Mouse (Mus musculus): ENCODE results near the gene Gdf15. TPM values are rescaled to one million over a fixed set of nuclear protein-coding genes. Genes with fewer than 3 reads are reported as not detected.
A peak's percentile ranks its signal among the peaks of the same experiment; 100 is the strongest.

Gene Gdf15
- not detected in 2 replicates for total RNA-seq (2014; fragmentation: Nextera tagmentation)
- 0.67 TPM in 1 of 2 replicates, not detected in the other for total RNA-seq (2017)

DNA sequence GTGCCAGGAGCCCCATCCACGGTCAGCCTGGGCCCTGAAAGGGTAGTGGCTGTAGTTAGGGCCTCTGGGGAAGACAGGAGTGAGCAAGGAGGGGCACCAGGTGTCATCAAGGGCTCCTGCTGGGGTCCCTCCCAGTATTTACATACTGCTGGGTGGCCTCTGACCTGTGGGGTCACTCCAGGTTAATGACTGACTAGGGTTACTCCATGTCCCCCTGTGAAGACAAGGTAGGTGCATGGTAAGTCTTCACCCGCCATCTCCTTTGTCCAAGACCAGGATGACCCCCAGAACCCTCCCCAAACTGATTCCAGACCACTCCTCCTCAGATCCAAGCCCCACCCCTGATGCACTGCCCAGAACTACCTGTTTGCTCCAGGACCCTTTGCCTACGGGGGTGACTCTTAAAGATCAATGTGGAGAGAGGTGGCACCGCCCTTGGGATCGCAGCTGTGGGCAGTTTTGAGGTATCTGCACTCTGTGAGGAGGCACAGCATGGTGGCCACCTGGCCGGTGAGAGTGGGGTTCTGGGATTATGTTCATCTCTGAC, at the start of gene Gdf15:
TSS of gene Gdf15 (minus strand) at position 111 of the 547 bp plus-strand sequence.
- ATAC-seq (replicated peaks; ENCODE audit: poor library complexity, severe bottlenecking): no peak

DNA sequence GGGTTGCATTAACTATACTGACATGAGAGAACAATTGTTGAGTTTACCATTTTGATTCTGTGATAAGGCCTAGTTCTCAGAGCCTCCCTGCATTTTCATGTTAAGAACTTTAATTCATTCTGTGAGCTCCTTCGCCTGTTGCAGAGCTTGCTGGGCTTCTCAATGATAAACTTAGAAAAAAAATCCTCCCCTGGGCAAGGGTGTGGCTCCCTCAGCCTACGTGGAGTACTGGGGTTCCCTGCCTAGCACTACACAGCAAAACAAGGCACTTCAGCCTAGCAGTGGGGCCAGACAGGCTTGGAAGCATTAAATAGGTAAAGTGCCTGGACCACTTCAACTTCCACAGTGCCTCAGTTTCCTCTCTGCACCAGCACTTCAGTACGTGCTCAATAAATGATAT, 49.2 kb upstream of the Gdf15 start:
- no peak for ATAC-seq (replicated peaks; ENCODE audit: poor library complexity, severe bottlenecking)

DNA sequence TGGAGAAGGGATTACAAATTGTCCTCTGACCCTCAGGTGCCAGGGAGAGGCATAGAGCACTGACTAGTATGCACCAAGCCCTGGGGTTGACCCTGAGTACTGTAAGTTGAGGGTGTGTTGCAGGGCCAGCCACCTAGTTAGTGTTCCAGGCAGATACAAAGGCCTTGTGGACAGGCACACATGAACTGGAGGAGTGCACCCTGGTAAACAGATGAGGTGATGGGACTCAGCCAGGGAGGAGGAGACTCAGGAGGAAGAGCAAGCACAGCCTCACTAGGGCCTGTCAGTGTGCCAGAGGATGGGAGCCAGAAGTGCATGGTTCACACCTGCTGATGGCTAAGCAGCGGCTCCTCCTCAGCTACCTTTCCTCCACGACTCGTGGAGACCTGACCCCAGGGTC, 47.8 kb upstream of the Gdf15 start:
- no peak for ATAC-seq (replicated peaks; ENCODE audit: poor library complexity, severe bottlenecking)

DNA sequence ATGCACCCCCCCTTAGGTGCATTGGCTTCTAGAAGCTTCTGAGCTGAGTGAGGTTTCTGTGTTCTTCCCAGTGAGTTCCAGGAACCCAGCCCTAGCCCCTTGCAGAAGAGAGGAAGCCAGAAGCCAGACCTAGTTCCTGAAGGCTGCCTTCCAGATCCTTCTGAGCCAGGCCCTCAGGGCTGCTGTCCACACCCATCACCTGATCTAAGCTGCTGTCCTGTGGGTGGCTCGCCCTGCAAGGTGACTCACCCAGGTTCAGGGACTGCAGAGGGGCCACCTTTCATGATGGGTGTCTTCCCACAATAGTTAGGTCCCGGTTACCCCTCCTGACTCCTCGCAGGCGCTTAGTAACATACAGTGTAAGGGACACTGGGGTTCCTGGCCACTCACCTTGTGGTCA, 47.1 kb upstream of the Gdf15 start:
- no peak for ATAC-seq (replicated peaks; ENCODE audit: poor library complexity, severe bottlenecking)

DNA sequence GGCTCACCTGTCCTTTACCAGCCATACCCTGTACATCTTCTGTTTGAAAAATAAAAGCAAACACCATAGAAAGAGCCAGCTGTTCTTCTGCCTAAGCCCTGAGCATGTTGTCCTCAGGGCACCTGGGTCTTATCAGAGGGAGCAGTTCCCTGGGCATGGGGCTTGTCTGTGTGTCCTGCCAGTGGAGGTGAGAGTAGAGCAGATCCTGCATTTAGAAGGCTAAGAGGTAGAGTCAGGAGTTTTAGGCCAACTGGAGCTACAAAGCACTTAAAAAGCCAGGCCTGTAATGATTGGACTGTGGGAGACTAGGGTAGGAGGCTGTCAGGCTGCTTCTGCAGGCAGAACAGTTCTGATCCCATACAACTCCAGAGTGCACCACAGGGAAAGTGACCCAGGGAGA, 46.4 kb upstream of the Gdf15 start:
- ATAC-seq (replicated peaks; ENCODE audit: poor library complexity, severe bottlenecking): no peak

DNA sequence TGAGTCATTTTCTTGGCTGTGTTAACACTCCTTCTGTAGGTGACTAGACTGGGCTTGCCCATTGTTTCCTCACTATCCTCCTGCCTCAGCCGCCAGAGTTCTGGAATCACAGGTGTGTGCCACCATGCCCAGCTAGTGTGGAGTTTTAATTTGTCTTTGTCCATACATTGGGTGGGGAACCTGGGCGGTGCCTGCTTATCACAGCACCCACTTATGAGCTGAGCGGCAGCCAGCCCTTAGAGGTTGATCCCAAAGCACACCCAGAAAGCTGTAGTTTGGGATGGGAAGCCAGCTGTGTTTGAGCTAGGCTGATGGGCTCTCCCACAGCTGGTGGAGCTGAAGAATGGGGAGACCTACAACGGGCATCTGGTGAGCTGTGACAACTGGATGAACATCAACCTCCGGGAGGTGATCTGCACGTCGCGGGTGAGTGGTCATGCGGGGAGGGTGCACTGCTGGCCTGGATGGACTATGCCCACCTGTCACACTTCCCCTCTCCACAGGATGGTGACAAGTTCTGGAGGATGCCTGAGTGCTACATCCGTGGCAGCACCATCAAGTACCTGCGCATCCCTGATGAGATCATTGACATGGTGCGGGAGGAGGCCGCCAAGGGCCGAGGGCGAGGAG, 45.3 kb upstream of the Gdf15 start:
- ATAC-seq (replicated peaks; ENCODE audit: poor library complexity, severe bottlenecking): no peak

DNA sequence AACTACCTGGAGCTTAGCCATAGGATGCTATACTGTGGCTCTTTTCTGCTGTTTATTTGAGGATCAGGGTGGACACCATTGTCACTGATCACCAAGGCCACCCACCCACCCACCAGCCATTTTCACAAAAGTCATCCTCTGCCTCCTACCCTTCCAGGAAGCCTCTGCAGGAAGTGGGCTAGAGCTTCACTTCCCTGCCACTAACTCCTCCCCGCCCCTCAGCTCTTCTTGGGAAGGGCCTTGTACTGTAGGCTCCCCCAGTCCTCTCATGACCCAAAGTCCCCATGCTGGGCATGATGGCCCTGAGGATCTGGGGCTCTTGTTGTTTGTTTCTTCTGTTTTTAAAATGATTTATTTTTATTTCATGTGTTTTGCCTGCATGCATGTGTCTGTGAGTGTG, 43.1 kb upstream of the Gdf15 start:
- peak; percentile 25 for ATAC-seq (replicated peaks; ENCODE audit: poor library complexity, severe bottlenecking)

DNA sequence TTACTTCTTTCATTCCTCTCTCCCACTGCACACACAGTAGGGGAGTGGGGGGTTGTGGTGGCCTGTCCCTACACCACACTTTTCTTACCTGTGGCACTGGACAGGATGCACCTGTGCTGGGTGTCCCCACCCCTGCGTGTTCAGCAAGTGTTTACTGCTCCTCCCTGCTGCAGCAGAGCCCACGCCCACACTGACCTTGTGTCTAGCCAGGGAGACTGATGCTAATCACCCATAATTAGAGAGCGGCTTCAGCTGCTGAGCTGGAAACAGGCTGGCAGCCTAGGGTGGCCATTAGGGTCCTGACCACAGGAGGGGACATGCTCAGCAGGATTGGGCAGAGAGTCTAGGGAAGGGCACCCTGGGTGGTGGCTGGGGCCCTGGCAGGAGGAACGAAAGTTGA, 42.5 kb upstream of the Gdf15 start:
- no peak for ATAC-seq (replicated peaks; ENCODE audit: poor library complexity, severe bottlenecking)

GRCm38 (mm10) chr8:70674109-70674508, 41.9 kb upstream of the Gdf15 start:
- ATAC-seq (replicated peaks; ENCODE audit: poor library complexity, severe bottlenecking): no peak

- peak; percentile 90 for ATAC-seq (replicated peaks; ENCODE audit: poor library complexity, severe bottlenecking)
Observed at GRCm38 (mm10) chr8:70673079-70673856, 41.0 kb upstream of the Gdf15 start, which contains the start of gene Lsm4. TSS of gene Lsm4 (plus strand) at chr8:70673248.

- no peak for ATAC-seq (replicated peaks; ENCODE audit: poor library complexity, severe bottlenecking)
Observed at GRCm38 (mm10) chr8:70672325-70673078, 40.2 kb upstream of the Gdf15 start.

GRCm38 (mm10) chr8:70671615-70672324, 39.5 kb upstream of the Gdf15 start:
- ATAC-seq (replicated peaks; ENCODE audit: poor library complexity, severe bottlenecking): no peak

DNA sequence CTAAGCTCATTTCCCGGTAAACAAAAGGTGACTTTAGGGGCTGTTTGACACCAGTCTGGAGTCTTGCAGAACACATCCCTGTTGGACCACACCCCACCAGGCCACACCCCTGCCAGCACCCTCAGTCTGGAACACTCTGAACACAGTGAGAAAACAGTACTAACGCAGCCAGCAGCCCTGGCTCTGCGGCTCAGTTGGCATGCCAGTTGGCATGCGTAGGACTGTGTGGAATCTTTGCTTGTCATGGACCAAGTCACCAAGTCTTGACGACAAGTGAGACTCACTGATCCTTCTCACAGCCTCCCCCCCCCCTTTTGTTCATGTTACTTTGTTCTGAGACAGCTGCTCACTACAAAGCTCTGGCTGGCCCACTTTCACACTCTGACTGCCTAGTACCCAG, 34.8 kb upstream of the Gdf15 start:
- no peak for ATAC-seq (replicated peaks; ENCODE audit: poor library complexity, severe bottlenecking)

- no peak for ATAC-seq (replicated peaks; ENCODE audit: poor library complexity, severe bottlenecking)
Observed at GRCm38 (mm10) chr8:70665599-70665998, 33.3 kb upstream of the Gdf15 start.

DNA sequence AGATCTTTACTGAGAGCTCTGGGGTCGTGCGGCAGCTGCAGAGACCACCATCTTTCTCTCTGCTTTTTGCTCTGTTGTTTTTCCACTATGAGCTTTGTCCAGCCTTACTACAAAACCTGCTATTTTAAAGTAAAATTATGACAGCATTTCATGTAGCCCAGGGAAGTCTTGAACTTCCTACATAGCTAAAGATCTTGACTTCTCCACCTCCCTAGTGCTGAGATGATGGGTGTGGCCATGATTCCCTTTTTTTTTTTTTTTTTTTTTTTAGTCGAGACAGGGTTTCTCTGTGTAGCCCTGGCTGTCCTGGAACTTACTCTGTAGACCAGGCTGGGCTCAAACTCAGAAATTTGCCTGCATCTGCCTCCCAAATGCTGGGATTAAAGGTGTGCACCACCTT, 32.4 kb upstream of the Gdf15 start:
- no peak for ATAC-seq (replicated peaks; ENCODE audit: poor library complexity, severe bottlenecking)

DNA sequence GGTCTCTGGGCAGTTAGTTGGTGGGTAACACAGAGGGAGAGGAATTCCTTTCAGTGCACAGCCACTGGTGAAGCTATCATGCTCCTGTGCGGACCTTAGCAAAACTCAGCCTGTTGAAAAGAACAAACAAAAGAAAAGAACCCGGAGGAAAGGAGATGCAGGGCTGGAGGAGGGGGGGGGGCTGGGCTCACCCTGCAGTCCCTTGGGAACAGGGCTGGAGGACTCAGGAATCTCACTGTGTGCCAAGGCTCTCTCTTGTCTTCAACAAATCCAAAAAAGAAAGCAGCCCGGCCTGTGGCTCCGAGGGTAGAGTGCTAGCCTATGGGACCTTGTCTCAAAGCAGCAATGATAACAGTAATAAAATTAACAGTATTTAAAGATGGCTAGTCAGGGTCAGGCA, 31.4 kb upstream of the Gdf15 start:
- ATAC-seq (replicated peaks; ENCODE audit: poor library complexity, severe bottlenecking): no peak

DNA sequence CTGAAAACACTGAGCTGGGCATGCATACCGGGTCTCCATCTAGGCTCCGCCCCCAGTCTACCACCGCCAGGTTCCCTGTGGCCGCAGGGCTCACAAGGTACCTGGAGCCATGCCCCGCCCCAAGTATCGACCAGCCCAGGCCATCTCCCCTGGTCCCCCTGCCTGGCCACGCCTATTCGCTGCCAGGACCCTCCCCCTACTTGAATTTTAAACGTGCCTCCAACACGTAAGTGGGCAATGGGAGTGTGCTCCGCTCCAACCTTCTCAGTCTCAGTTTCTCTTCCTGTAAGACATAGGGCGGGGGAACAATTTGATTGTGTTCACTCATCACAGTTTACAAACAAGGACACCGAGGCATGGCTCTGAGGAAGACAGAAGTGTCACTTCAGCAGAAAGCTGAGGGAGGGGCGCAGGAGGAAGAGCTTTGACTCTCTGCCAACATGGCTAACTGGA, 28.0 kb upstream of the Gdf15 start, which contains the start of gene Pgpep1:
TSS of gene Pgpep1 (minus strand) at position 116 of the 453 bp plus-strand sequence.
- peak; percentile 52 for ATAC-seq (replicated peaks; ENCODE audit: poor library complexity, severe bottlenecking)

DNA sequence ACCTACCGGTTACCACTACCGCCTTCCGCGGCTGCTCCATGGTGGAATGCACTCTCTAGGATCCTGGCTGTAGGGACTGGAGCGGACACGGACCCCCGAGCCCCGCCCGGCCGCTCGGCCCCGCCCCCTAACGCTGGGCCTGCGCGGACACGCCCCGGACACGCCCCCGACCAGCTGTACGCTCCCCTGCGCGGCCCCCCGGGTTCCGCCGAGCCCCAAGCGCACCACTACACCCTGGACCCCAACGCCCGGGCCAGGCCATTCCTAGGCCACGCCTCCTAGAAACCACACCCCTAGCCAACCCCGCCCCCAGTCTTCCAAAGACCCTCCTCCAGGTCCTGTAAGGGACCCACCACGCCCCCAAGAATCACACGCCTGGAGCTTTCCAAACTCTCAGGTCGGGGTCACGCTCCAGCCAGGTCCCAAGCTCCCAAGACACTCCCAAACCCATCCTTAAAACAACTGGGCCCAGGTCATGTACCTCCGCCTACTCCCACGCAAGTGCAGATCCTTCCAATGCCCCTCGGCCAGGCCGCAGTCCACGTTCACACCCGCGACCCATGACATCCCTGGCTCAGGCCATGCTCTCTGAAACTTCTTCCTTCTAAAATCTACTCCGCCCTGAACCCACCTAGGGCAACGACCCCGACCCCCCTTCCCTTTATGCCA, 27.5 kb upstream of the Gdf15 start:
- peak; percentile 90 for ATAC-seq (replicated peaks; ENCODE audit: poor library complexity, severe bottlenecking)

- peak; percentile 19 for ATAC-seq (replicated peaks; ENCODE audit: poor library complexity, severe bottlenecking)
Observed at GRCm38 (mm10) chr8:70658897-70659603, 26.8 kb upstream of the Gdf15 start.
